Mouse (Mus musculus): ENCODE measurements around the gene Ckb.

The Ckb gene

DNA sequence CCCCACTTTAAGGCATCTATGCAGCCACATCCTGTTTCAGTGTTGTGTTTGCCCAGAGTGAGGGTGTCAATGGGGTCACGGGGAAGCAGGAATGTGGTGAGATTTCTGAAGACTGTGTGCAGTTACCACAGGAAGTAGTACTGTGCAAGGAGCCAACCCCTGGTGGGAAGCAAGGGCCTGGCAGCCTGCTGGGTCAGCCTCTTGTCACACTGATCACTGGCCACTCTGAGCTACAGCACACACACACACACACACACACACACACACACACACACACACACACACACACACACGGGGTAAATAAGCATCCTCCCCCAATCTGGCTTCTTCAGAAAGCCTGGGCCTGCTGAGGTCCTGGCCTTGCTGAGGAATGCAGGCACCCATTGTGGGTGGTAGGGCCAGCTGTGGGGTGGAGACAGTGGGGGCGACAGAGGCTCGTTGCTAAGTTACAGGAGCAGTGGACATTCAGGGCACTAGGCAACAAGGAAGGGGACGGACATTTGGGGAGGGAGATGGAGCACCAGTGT is 19.3 kb upstream of the Ckb start:
- peak; percentile 57 for DNase-seq (ENCODE audit: low spot score)

DNA sequence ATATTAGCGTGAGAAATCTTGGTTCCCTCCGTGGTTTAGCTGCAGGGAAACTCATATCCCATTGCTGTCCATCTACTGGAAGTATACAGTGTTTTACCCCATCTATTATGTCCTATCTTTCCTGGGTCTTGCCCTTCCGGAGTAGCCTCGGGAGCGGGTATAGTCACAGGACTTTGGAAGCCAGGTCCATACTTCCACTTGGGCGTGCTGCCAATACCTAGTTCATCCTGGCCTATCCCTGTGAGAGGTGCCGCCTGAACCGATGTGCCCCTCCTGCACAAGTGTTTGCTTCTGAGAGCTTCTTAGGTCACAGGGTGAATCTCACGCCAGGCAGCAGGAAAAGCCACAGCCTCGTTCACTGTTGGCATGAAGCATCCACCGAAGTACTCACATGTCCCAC is 17.3 kb upstream of the Ckb start:
- no peak for DNase-seq (ENCODE audit: low spot score)

DNA sequence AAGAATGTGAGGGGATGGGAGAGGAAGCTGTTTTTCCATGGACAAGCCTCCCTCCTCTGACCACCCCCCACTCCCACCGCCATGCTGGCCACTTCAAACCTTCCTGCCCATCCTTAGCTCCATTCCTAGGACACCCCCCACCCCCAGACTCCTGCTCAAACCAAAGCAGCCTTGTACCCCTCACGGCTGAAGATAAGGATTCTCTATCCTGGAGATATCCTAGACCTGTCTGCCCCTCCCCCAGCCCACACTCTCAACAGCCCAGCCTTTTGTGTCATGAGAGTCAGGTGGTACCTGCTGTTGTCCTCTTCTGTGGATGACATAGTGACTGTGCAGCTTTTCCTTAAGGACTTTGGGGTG is 15.9 kb upstream of the Ckb start:
- DNase-seq (ENCODE audit: low spot score): no peak

GRCm38 (mm10) chr12:111687350-111688068 is 15.4 kb upstream of the Ckb start:
- DNase-seq (ENCODE audit: low spot score): peak; percentile 84

GRCm38 (mm10) chr12:111686390-111686789 is 14.3 kb upstream of the Ckb start:
- no peak for DNase-seq (ENCODE audit: low spot score)

DNA sequence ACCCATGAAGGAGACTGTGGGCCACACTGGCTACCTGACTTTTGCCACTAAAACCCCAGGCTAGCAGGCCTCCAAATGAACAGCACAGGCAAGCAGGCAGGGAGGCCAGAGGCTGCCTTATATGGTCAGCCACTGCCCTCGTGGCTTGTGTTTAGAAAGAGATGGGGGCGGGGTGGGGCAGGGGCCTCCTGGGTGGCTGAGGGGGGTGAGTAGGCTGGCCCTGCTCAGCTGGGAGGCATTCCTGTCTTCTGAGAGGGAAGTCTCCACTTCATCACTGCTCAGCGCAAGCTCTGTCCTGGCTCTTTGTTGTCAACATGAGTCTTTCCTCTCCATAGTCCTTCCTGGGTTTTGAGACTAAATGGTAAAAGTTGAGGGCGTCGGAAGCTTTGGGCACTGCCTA is 10.7 kb upstream of the Ckb start:
- DNase-seq (ENCODE audit: low spot score): no peak

GRCm38 (mm10) chr12:111682003-111682402 is 9.9 kb upstream of the Ckb start:
- DNase-seq (ENCODE audit: low spot score): no peak

DNA sequence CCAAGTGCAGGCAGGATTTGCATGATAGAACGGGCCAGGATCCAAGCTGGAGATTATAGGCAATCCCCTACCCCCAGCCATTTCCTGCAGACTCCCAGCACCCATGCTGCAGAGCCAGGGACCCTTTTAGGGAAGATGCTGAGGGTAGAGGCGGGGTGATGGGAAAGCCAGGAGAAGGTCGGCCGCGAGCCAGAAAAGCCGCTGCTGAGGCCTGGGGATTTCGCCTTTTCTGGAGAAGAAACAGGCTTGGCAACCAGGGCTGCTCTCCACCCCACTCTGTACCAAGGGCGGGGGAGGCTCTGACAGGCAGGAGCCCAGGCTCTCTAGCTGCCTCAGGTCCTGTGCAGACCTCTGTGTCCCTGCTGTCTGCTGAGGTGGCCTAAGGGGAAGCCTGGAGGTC is 9.2 kb upstream of the Ckb start:
- DNase-seq (ENCODE audit: low spot score): no peak

- no peak for DNase-seq (ENCODE audit: low spot score)
These were observed 8.5 kb upstream of the Ckb start for GRCm38 (mm10) chr12:111680661-111681060.

GRCm38 (mm10) chr12:111678997-111679396 is 6.9 kb upstream of the Ckb start:
- peak; percentile 15 for DNase-seq (ENCODE audit: low spot score)

- DNase-seq (ENCODE audit: low spot score): no peak
These were observed 6.5 kb upstream of the Ckb start for GRCm38 (mm10) chr12:111678670-111678933.

DNA sequence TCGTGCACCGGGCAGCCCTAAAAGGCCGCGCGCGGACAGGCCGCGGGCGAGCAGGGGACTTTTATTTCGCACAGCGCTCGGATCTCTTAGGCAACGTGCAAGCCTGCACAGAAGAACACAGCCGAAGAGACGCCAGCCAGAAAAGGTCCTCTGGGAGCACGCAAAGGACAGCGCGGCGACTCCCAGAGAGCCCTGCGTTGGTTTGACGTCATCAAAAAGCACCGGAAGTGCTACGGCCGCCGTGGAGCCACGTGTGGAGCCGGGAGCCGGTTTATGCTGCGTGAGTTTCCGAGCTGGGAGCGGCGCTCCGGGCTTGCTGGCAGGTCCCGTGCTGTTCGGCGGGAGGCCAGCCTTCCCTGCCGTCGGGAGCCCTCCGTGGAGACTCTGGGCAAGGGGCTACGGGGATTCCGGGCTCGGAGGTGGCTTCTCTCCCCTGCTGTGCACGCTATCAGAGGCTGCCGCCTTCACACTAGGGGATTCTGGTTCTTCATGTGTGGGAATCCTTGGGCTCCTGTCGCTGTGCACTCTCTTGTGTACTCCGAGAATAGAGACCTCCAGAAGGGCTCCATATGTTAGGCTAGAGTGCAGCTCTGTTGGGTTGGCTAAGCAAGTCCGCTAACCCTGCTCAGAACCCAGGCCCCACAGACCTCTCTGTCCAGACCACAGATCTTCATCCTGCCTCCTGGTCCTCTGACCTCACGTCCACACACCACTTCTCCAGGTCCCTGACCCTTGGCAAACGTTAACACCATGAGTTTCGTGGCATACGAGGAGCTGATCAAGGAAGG is 5.9 kb upstream of the Ckb start, which contains the start of gene Trmt61a:
Gene Trmt61a, plus strand, starts transcription at position 224 of the 788 bp plus-strand sequence.
- peak; percentile 97 for DNase-seq (ENCODE audit: low spot score)

DNA sequence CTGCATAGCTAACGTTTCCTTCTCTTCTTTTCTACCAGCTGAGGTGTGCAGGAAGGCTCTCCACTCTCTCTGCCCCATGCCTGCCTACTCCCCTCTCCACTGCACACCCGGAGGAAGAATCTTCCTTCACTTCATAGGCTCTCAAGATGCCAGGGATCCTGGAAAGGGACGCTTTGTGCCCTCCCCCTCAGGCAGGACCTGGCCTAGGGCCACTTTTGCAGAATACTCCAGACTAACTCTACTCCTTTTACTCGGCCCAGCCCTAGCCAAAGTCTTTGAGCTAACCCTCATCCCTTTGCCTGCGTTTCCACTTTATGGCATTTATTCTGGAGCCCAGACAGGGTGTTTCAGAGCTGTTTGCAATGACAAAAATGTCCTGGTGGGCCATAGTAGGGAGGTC is 5.3 kb upstream of the Ckb start:
- DNase-seq (ENCODE audit: low spot score): no peak

DNA sequence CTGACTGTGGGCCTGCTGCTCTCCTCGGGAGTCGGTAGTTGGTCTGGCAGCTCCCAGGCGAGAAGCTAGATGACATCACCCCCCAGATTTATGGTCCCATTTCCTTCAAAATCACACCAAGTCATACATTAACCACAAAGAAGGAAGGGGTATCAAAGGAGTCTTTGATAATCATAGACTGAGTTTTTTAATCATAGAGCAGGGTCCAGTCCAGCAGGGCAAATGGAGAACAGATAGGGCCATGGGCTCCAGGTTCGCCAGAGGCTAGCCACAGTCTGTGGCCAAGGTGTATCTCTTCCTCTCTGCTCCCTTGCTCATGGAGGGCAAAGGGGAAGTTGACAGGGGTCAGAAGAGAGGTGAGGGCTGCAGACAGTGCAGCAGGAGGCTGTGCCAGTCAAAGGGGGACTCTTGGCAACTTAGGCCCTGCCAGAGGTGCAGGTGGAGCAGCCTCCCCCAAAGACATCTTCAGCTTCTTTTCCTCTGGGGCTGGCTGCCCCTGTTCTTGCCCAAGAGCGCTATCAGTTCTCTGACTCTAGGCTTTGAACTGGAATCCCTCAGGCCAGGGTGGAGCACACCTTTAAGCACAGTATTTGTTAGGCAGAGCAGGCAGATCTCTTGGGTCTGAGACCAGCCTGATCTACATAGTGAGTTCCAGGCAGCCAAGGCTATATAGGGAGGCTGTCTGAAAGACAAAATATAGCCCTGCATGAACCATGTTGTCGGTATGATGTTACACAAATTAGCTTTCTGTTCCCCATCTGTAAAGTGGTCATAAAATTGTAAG is 3.9 kb upstream of the Ckb start:
- DNase-seq (ENCODE audit: low spot score): no peak

DNA sequence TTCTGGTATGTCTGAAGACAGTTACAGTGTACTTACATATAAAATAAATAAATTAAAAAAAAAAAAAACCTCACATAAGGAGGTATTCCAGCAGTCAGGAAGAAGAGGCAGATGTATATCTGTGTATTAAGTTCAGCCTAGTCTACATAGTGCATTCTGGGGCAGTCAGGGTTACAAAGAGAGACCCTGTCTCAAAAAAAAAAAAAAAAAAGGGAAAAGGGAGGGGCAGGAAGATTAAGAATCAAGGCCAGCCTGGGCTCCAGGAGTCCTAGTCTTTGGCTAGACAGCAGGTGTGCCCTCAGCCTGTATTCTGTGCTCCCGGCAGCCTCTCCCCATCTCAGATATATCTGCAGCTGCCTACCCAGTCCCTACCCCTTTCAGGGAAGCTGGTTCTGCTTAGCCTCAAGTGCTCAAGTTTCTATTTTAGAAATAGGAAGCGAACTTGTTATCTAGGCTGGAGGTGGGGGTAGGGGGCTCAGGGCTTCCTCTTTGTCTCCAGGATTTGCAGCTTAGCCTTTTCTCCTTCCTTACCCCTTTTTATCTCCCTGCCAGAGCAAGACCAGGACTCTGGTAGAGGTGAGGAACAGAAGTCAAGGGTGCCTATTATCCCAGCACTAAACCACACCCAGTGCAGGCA is 2.8 kb upstream of the Ckb start:
- no peak for DNase-seq (ENCODE audit: low spot score)

GRCm38 (mm10) chr12:111672581-111672980 is 443 bp upstream of the Ckb start:
- DNase-seq (ENCODE audit: low spot score): no peak

- no peak for DNase-seq (ENCODE audit: low spot score)
These were observed 671 bp downstream of the Ckb start for GRCm38 (mm10) chr12:111671431-111671902.

DNA sequence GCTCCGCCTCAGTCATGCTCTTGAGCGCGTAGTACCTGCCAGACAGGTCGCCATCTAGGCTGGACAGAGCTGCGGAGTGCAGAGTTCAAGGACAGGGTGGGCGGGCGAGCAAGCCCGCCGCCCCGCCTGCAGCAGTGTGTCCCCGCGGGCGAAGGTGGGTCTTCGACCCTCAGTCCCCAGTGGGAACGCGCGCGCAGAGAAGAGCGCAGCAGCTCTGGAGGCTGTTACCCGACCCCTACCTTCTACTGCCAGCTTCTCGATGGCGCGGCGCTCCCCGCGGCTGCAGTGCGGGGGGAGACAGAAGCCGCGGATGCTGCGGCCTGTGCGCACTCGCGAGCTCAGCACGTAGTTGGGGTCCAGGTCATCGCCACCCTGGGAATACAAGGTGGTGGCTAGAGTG is 1.2 kb downstream of the Ckb start:
- no peak for DNase-seq (ENCODE audit: low spot score)

DNA sequence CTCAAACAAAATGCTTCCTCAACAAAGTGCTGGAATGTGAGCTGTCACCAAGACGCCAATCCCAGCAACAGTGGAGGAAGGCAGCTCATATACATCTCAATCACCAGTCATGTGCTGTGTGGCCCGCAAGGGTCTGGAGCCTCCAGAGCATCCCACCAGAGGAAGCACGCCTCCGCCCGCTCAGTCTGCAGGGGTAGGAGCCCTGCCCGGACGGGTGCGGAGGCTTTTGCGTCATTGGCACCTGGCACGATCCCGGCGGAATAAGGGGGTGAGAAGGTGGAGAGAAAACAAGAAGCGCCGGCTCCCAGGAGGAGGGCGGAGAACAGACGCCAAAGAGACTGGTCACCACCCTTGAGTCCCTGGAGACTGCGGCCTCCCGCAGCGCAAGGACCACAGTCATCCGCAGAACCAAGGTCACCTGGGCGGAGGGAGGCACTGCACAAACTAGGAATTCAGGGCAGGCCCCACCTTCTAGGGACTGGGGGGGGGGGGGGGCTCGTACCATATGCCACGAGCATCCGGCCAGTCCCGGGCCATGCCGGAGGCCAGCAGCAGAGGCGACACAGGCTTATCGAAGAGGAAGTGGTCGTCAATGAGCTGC is 1.7 kb downstream of the Ckb start:
- DNase-seq (ENCODE audit: low spot score): no peak

DNA sequence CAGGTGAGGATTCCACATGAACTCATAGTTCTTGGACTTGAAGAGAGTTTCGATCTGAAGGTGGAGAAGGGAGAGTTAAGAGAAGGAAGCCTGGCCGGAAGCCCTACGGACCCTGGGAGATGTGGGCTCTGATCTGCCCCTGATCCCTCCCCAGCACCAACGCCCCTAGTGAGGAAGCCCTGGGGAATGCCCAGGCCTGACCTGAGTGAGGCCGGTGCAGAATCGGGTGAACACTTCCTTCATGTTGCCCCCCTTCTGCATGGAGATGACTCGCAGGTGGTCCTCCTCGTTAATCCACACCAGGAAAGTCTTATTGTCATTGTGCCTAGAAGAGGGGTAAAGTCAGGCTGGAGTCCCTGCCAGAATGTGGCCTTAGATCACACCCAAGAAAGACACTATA is 2.2 kb downstream of the Ckb start:
- no peak for DNase-seq (ENCODE audit: low spot score)

DNA sequence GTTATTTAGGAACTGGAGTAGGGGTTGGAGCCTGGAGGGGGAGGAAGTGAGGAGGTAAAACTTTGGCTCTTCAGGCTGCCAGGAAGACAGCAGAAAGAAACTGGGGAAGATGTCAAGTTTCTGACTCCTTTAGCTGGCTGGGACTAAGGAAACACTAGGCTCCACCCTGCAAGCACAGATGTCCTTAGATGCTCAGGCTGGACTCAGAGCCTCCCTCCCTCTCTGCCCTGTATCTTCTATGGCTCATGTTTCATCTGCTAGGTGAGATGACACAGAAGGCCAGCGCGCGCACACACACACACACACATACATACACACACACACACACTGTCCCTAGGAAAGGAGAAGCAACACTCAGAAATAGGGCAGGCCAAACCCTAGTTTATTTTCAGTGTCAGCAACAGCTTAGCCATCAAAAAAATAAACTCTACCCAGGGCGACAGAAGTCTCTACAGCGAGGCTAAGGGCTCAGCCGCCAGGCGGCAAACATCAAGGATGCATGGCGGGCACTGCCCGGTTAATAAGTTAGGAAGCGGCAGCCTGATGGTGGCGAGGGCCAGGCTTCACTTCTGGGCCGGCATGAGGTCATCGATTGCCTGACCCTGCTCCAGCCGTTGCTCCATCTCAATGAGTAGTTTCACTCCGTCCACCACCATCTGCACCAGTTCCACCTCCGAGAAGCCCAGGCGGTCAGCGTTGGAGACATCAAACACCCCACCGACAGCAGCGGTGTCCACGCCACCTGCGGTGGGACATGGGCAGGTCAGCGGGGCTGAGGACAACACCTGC is 2.9 kb downstream of the Ckb start:
- DNase-seq (ENCODE audit: low spot score): peak; percentile 90

All from adipocyte (in vitro differentiated cells).